Mouse (Mus musculus) stomach, postnatal 0 days (tissue): ENCODE data around the gene Rexo2.

Experiments used
- CTCF ChIP-seq: IDR thresholded peaks from 2 replicates; pipeline ENCODE4 v1.5.1; 2016; ENCODE audit warnings: antibody characterized with exemption, low read depth, mild to moderate bottlenecking, moderate library complexity
- EP300 ChIP-seq: optimal IDR thresholded peaks from 2 replicates; pipeline ENCODE3; 2016; ENCODE audit warnings: antibody characterized with exemption

- no peak for TF ChIP-seq CTCF
- TF ChIP-seq EP300: no peak
Observed at GRCm38 (mm10) chr9:48418829-48419228, 61.6 kb downstream of the Rexo2 start.
